Mouse (Mus musculus) lung, postnatal 0 days (tissue): Measurements from ENCODE around the gene Ccnt1.

Experiments used
- CTCF ChIP-seq: IDR thresholded peaks from 2 replicates; pipeline ENCODE4 v1.5.1; 2016; ENCODE audit warnings: antibody characterized with exemption, mild to moderate bottlenecking
- EP300 ChIP-seq: IDR thresholded peaks from 2 replicates; pipeline ENCODE4 v1.6.1; 2016; ENCODE audit warnings: antibody characterized with exemption, mild to moderate bottlenecking, control low read depth

DNA sequence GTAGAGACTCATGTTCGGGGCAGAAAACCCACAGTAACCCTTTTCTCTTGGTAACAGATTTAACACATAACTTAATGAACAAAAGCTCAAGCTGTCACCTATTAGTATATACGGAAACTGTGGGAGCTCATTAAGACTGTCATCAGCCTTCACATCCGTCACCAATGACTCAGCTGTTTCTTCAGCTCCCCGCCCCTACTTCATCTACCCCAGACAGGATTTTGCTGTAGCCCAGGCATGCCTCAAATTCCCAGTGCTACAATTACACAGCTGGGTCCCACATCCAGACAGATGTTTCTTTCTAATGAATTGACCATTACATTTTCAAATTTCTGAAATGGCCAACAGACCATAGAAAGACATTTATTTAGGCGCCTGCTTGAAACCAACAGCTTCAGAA, 44.7 kb downstream of the Ccnt1 start:
- no peak for TF ChIP-seq CTCF
- TF ChIP-seq EP300, result no peak
